Mouse (Mus musculus) embryo, embryonic 10 days (tissue): Measurements from ENCODE around the gene Slc29a1.

Experiments used
- DNase-seq: peaks from one replicate; pipeline ENCODE4 v3.0.0-alpha.2; 2015; ENCODE audit warnings: low spot score

Gene Slc29a1

DNA sequence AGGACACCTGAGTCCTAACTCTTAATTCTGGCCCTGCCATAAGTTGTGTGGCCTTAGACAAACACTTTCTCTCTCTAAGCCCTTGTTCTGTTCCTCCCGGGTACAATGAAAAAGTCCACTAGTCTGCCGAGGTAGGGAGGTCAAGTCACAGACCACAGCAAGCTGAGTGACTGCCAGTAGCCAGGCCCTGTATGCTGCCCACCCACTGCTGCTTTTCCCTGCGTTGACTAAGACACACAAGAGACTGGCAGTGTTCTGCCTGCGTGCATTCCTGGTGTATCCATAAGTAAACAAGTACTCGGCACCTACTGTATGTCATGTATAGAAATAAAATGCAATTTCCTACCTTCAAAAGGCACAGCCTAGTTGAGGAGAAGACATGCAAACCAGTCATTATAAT is 49.2 kb downstream of the Slc29a1 start:
- no peak for DNase-seq

DNA sequence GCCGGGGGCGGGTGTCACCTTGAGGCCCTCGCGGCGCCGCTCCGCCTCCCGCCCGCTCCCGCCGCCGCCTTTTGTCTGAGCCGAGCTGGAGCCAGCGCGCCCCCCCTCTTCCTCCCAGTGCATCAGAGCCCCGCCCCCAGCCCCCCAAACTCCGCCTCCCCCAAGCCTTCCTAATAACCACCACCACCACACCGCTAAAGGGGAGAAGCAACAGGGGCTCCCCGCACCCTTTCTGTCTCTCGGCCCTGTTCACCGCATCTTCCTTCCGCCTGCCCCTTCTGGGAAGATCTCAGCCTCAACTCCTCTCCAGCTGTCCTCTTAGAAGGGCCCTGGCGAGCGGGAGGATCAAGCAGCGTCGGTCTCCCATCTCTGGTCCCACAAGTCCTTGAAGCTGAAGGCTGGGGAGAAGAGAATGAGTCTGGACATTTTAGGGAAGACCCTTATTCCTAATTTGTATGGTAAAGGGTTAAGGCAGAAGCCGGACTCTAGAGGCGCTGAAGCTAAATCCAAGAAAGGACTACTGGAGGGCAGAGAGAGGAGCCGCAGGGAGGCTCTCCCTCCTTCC is 49.7 kb downstream of the Slc29a1 start, which contains the start of gene Tmem151b:
Gene Tmem151b, minus strand, starts transcription at position 61 of the 565 bp plus-strand sequence.
- DNase-seq: peak; percentile 66

DNA sequence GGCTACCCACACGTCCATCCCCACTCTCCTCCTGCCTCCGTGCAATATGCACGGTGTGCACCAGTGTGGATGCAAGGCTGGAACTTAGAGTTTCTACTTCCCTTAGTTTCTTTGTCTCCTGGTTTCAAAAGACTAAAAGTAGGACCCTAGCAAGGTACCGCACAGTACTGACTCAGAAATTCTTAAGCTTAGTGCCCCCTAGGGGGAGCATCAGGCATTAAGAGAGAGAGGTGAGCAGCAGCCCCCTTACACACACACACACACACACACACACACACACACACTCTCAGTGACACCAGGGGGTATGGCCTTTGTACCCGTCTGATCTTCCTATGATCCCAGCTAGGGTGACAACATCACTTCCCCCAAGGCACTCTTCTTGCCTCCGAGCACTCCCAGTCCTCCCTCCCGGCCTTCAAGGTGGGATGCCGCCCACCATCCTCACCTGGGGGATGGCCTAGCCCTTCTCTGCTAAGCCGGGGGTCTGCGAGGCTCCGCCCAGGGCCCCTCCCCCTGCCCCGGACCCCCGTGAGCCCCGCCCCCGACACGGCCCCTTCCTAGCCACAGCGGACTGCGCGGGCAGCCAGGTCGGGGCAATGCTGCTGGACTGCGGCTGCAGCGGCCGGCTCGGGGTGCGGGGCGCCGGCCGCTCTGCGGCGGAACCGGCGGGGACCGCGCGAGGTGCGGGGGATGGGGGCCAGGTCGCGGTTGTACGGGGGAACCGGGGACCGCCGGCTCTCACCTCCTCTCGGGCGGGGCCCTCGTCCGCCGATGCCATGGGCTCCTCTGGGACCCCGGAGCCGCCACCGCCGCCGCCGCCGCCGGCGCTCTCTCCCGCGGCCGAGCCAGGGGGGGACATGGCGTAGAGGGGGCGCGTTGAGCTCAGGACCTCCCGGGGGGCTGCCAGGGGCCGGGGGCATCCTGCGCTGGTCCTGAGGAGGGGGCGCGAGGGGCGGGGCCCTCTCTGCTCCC is 50.6 kb downstream of the Slc29a1 start:
- DNase-seq: peak; percentile 59

DNA sequence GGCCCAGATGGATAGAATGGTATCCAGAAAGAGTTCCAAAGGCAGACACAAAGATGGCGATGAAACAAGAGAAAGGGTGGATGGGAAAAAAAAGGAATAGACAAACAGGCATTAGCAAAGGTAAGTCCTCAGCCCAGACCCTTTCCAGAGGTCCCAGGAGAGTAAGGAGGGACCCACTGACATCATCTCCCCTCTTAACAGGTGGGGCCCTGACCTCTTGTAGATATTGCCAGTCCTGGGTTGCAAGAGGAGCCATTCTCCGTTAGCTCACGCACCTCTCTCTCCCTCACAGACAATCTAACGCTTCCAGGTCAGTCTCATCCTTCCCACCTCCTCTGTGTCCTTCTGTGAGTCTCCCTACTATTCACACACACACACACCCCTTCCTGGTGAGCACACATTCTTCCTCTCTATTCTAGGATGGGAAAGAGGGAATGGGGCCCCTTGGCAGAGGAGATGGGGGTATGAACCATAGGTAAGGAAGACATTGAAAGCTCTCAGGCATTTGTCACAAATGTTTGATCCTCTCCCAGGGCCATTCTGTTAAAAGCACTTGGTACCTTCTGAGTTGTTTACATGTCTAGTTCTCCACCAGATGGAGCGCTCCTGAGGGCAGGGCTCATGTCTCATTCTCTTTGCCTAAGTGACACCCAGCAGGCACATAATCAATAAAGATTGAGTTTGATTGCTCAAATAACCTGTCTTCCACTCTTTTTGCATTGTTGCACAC is 51.8 kb downstream of the Slc29a1 start:
- no peak for DNase-seq

DNA sequence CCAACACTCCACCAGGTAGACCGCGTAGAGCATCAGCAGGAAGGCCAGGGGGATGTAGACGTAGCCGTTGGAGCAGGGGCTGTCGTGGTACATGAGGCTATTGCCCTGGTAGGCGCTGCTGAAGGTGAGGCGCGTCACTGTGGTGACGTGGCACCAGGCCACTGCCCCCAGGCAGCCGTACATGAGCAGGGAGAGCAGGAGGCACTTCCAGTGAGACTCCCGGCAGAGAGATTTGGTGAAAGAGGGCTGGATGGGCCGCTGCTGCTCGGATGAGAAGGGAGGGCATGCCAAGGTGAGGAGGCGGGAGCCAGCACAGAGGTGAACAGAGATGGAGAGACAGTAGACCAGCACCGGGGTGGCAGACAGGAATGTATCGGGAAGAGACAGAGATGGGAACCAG is 52.5 kb downstream of the Slc29a1 start:
- DNase-seq: no peak

DNA sequence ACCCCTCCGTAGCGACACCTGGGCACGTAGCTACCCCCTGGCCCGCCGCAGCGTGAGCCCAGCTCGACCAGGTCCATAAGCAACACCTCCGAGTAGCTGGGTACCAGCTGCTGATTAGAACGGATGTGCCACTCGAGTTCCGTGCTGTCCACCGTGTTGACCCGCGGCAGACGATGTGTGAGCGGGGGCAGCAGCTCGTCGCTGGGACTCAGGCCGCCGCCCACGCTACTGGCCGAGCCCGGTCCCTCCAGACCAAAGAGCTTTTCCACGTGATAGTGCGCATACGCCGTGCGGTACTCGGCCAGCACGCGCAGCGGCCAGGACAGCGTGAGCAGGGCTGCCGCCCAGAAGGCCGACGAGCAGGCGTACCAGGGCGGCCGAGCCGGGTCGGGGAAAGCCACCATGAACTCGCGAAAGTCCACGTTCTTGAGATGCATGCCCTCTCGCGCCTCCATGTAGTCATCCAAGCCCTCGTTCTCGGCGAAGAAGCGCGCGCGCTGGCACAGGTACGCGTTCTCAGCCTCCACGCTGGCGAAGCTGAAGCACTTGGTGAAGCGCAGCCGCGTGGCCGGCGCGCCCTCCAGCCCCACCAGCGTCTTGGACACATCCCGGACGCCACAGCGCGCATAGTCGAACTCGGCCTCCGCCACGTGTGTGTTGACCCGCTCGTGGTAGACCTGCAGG is 54.0 kb downstream of the Slc29a1 start:
- DNase-seq: peak; percentile 46

DNA sequence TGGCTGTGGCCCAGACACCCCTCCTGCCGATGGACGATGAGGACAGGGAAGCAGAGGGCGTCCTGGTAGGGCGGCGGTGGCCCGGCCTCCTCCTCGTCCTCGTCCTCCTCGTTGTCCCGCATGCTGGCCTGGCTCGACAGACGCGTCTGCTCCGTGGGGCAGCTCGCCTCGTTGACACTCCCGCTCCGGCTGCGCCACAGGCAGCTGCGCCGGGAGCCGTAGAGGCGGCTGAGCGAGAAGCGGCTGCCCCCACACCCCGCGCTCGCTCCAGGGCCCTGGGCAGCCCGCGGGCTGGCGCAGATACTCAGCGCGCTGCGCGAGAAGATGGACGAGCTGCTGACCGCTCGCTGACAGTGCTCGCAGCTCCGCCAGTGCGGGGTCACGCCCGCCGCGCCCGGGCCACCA is 54.5 kb downstream of the Slc29a1 start:
- peak; percentile 51 for DNase-seq

DNA sequence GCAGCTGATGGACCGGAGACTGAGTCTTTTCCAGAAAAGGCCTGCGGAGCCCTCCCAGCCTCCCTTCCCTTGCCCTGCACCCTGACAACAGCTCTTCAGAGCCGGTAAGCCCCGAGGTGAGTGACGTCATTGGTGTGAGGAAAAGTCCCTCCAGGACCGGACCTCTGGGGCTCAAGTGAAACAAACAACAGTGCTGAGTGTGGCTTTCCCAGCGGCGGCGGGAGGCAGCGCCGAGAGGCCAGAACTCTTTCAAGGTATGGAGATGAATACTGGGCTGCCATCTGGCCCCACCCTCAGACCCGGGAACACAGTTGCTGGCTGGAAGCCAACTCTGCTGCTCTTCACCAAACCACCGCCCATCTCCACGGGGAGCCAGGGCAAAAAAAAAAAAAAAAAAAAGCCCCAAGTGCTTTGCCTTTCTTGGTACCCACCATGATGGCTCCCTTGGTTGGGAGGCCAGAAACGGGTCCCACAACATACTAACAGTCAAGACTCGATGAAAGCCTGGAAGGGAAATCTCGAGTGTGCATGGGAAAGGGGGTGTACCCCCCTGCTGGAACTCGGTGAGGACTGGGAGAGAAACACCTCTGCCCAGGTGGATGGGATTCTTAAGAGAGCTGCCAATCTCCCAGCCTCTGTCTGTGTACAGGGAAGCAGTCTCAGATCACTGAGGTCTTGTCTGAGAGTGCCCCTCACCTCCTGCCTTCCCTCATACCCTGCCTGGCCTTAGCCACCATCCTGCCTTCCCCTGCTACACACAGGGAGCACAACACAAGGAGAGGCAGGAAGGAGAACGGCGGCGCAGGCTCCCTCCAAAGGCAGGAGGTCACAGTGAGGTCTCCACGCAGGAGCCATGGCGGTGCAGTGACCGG is 55.2 kb downstream of the Slc29a1 start:
- DNase-seq: no peak

DNA sequence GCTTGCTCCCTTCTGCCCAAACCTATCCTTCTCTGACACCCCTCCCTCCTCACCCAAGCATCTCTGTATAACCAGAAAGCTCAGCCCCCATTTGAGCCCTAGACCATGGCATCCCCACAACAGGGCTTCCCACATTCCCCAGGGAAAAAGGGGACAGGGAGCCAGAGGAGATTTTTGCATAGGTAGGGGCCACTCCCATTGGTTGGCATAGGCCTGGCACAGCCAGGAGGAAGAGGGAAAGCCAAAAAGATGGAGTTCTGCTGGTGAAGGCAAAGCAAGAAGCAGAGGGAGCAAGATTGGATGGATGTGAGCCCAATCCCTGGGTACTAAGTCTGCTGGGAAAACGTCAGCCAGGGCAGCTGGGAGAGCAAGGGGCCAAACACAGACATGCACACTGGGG is 56.3 kb downstream of the Slc29a1 start:
- DNase-seq: no peak

DNA sequence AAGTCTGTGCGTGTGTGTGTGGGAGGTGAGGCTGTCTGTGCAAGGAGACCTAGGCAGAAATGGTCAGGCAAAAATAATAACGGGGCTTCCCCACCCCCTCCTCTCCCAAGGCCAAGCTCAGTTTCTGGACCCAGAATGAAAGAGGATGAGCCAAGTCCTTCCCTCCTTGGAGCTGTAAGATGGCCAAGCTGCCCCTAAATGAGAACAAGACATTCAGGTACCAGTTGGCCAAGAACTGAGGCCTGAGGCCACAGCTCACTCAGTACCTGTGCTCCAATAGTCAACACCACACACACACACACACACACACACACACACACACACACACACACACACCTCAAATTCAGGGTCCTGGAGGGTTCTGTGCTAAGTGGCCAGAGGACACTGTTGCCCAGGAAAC is 56.7 kb downstream of the Slc29a1 start:
- no peak for DNase-seq

DNA sequence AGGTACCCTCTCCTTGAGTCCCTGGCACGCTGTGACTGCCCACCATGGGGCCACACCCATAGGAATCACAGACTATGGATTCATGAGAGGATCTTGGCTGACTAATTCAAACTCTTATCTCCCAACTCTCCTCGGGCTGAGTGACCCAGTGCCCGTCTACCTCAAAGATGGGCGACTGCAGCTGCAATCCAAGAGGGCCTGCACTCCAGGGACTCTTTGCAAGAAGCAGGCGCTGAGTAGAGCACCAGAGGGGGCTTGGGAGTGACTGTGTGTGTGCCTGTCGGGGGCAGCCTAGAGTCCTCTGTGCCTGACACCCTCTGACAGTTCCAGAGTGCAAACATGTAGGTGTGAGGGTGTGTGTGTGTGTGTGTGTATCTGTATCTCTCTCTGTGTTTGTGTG is 57.3 kb downstream of the Slc29a1 start:
- no peak for DNase-seq

DNA sequence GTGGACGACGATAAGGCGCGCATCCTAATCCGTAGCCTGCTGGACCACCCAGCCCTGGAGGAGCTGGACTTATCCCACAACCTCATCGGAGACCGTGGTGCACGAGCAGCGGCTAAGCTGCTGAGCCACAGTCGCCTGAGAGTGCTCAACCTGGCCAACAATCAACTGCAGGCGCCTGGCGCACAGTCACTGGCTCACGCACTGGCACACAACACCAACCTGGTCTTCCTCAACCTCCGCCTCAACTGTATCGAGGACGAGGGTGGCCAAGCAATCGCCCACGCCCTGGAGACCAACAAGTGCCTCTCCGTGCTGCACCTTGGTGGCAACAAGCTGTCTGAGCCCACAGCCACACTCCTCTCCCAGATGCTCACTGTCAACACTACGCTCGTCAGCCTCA is 59.7 kb downstream of the Slc29a1 start:
- no peak for DNase-seq

DNA sequence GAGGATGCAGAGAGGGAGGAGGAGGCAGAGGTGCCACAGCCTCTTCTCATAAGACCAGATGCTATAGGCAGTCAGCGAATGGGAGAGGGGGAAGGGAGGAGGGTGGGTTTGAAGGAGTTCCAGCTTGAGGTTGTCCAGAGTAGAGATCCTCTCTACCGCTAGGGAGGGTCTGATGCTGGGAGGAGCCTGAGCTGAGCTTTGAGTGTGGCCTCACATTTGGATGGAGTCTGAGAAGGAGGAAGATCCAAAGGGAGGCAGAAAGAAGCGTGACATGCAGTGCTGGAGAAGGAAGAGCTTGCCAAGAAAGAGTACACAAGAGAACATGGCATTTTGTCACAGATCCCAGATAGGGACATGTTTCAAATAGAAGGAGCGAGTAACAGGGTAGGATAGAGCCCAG is 61.0 kb downstream of the Slc29a1 start:
- DNase-seq: no peak

DNA sequence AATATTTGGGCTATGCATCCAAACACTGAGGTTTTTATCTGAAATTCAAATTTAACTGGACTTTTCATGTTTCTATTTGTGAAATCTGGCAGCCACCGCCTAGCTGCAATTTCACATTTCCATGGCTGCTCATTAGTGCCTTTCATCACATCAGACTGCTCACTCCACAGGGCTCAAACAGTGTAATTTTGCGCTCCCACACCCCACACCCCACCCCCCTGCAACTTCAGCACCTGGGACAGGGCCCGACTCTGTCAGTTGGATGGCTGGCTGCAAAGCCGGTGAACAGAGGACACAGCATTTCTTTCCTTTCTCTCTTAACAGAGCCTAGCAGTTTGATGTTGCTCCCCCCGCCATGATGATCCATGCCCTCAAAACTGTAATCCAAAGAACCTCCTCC is 63.1 kb downstream of the Slc29a1 start:
- DNase-seq: no peak
